Mouse (Mus musculus) kidney, adult 2 months (tissue): ENCODE measurements around the gene Prkn.

Experiments
- CTCF ChIP-seq: fragments of 200-500 bp; conservative IDR thresholded peaks from 2 replicates; pipeline ENCODE4 v1.5.1; 2011; ENCODE audit warnings: low read depth, mild to moderate bottlenecking, control low read depth, low read length, moderate library complexity, mixed read lengths; ENCODE audit not compliant: insufficient read depth, insufficient read length
- POLR2A ChIP-seq: fragments of 200-500 bp; IDR thresholded peaks from one replicate; pipeline ENCODE4 v1.6.1; 2011; ENCODE audit warnings: low read depth, low read length, control low read depth

DNA sequence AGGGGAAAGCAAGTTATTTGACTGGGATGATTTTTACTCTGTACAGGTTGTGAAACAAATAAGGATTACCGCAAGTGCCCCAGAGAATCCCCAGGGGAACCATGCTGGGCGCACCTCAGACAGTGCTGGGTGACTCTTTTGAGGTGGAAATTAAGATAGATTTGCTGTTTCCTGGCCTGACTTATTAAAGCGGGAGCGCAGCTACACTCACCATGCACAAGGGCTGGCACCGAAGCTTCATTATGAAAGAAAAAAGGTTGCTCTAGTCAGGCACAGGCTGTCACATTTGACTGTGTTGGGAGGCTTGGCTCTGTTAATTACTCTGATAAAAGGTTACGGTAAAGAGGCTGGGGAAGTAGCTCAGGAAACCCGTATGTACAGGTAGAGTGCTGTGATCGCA, 97.7 kb downstream of the Prkn start:
- TF ChIP-seq POLR2A (no peak), CTCF (no peak)
